Mouse (Mus musculus) hindbrain, embryonic 14.5 days (tissue): ENCODE data around the gene Tbcb. TPM values are rescaled to one million over a fixed set of nuclear protein-coding genes. Genes with fewer than 3 reads are reported as not detected.
"Not testable (repeated sequence)": the region's sequence is repeated elsewhere in the genome, so short reads cannot be mapped to it uniquely, and the experiment has no call there.

Source experiments
- ATAC-seq: fragments of 200-750 bp; cut with Nextera tagmentation; 2 replicates; pipeline ENCODE4 v1.8.0; 2017; ENCODE audit warnings: moderate number of reproducible peaks, mild to moderate bottlenecking, moderate TSS enrichment, moderate library complexity; ENCODE audit not compliant: low FRiP score
- DNase-seq: peaks from one replicate; pipeline ENCODE4 v3.0.0-alpha.2; 2015; ENCODE audit warnings: low spot score
- H3K27ac ChIP-seq: fragments of 300-500 bp; sonication (generic); 2 replicates; pipeline ENCODE4 v1.5.1; 2014; ENCODE audit warnings: mild to moderate bottlenecking, moderate library complexity
- H3K27me3 ChIP-seq: fragments of 300-500 bp; sonication (generic); 2 replicates; pipeline ENCODE4 v1.6.1; 2014; ENCODE audit warnings: mild to moderate bottlenecking, low read length, mixed read lengths; ENCODE audit not compliant: control insufficient read depth, insufficient read depth
- H3K36me3 ChIP-seq: fragments of 300-500 bp; sonication (generic); replicated peaks from 2 replicates; pipeline ENCODE4 v1.6.1; 2014; ENCODE audit not compliant: control insufficient read depth, insufficient read depth
- H3K4me1 ChIP-seq: fragments of 300-500 bp; sonication (generic); replicated peaks from 2 replicates; pipeline ENCODE4 v1.6.1; 2014; ENCODE audit warnings: antibody characterized with exemption, low read length, mixed read lengths; ENCODE audit not compliant: control insufficient read depth, insufficient read depth
- H3K4me2 ChIP-seq: fragments of 300-500 bp; sonication (generic); replicated peaks from 2 replicates; pipeline ENCODE4 v1.6.1; 2014; ENCODE audit warnings: mild to moderate bottlenecking, moderate library complexity
- H3K4me3 ChIP-seq: fragments of 300-500 bp; sonication (generic); replicated peaks from 2 replicates; pipeline ENCODE4 v1.5.1; 2014; ENCODE audit warnings: mild to moderate bottlenecking, low read length
- H3K9ac ChIP-seq: fragments of 300-500 bp; sonication (generic); 2 replicates; pipeline ENCODE4 v1.6.1; 2014
- H3K9me3 ChIP-seq: fragments of 300-500 bp; sonication (generic); 2 replicates; pipeline ENCODE4 v1.6.1; 2016; ENCODE audit warnings: low read length; ENCODE audit not compliant: control insufficient read depth
- WGBS: fragments of 180-500 bp; shearing (Covaris S2); extraction: QIAGEN DNeasy Blood & Tissue Kit; methylation state at CpG from one replicate; pipeline ENCODE4 v1.1.7; 2014; 5-methylcytosine and 5-hydroxymethylcytosine counted together
- polyA plus RNA-seq: library from polyadenylated mRNA; unstranded; fragments of >200 nt; fragmentation: Nextera tagmentation; extraction: Ambion mirVana; gene quantifications from 2 replicates; pipeline ENCODE4 v1.2.1, GENCODE M21; 2014

The Tbcb gene
- polyA plus RNA-seq, 1 experiment from 2014 or later = 390 TPM

DNA sequence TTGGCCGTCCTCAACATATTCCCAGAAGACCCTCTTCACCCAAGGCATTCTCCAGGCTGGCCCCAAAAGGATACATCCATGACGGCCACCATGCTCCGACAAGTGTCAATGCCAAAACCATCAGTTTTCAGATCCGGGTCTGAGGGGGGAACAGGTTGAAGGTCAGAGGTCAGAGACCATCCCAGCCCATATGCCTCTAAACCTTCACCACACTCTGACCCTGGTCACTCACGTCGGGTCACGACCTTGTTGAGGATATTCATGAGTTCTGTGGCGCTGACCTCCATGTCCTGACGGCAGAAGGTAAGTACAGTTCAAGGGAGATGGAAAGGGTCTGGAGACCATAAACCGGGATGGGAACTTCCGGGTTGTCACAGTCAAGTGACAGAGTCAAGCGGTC, 40.0 kb downstream of the Tbcb start:
- no peak overlapping the region for H3K4me2 ChIP-seq
- ATAC-seq = no peak
- no peak overlapping the region for H3K27ac ChIP-seq
- peaks cover 55% of the 10 kb centered on the region for H3K36me3 ChIP-seq
- WGBS = 93% methylated on average over 12 of the region's 12 CpGs
- no peaks in the 10 kb centered on the region for H3K27me3 ChIP-seq
- peaks cover 15% of the 10 kb centered on the region for H3K4me1 ChIP-seq
- no peaks in the 10 kb centered on the region for H3K9me3 ChIP-seq
- no peak overlapping the region for H3K9ac ChIP-seq
- DNase-seq = no peak
- no peak overlapping the region for H3K4me3 ChIP-seq

DNA sequence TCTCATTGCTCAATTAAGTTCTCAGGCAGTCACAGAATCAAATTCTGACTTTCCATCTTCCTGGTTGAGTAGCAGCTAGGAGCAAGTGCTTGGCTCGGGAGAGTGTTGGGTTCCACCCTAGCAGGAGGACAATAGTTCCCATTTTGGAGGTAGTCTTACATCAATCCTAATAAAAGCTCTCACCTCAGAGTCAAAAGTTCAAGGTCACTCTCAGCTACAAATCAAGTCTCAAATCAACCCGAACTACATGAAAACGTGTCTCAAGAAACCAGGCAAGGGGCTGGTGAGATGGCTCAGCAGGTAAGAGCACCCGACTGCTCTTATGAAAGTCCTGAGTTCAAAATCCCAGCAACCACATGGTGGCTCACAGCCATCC, 43.0 kb downstream of the Tbcb start:
- no peaks in the 10 kb centered on the region for H3K9me3 ChIP-seq
- no peak overlapping the region for H3K9ac ChIP-seq
- peaks cover 11% of the 10 kb centered on the region for H3K4me1 ChIP-seq
- H3K4me3 ChIP-seq = no peak overlapping the region
- DNase-seq = no peak
- H3K4me2 ChIP-seq = no peak overlapping the region
- WGBS = 90% methylated on average over 4 of the region's 4 CpGs
- H3K27ac ChIP-seq = no peak overlapping the region
- H3K27me3 ChIP-seq = no peaks in the 10 kb centered on the region
- peaks cover 72% of the 10 kb centered on the region for H3K36me3 ChIP-seq
- ATAC-seq = no peak

- no peaks in the 10 kb centered on the region for H3K27me3 ChIP-seq
- DNase-seq (no peak), ATAC-seq (no peak)
- peaks cover 10% of the 10 kb centered on the region for H3K4me1 ChIP-seq
- peaks cover 72% of the 10 kb centered on the region for H3K36me3 ChIP-seq
- H3K4me3 ChIP-seq = no peak overlapping the region
- H3K27ac ChIP-seq = no peak overlapping the region
- H3K4me2 ChIP-seq = no peak overlapping the region
- H3K9me3 ChIP-seq = no peaks in the 10 kb centered on the region
- H3K9ac ChIP-seq = no peak overlapping the region
- WGBS = 90% methylated on average over 12 of the region's 12 CpGs
Observed at GRCm38 (mm10) chr7:30188344-30189115, 43.5 kb downstream of the Tbcb start.

GRCm38 (mm10) chr7:30184641-30185348, 47.3 kb downstream of the Tbcb start:
- 73% methylated on average over 13 of the region's 13 CpGs for WGBS
- H3K36me3 ChIP-seq = peaks cover 45% of the 10 kb centered on the region
- no peak overlapping the region for H3K27ac ChIP-seq
- ATAC-seq = no peak
- no peaks in the 10 kb centered on the region; the same call in 1 of the 2 replicates for H3K4me1 ChIP-seq
- no peak overlapping the region for H3K4me2 ChIP-seq
- no peaks in the 10 kb centered on the region for H3K9me3 ChIP-seq
- no peaks in the 10 kb centered on the region for H3K27me3 ChIP-seq
- no peak for DNase-seq
- no peak overlapping the region for H3K4me3 ChIP-seq
- no peak overlapping the region for H3K9ac ChIP-seq

GRCm38 (mm10) chr7:30183879-30184289, 48.2 kb downstream of the Tbcb start, which contains the start of gene Cox7a1:
TSS of gene Cox7a1 (plus strand) at chr7:30184144.
- 0% methylated on average over 11 of the region's 11 CpGs for WGBS
- DNase-seq (peak; percentile 63), ATAC-seq (peak; percentile 38; the same call in 1 of the 2 replicates)
- Histone ChIP-seq H3K36me3 (peaks cover 42% of the 10 kb centered on the region), H3K9ac (no peak within 1 kb of the TSS), H3K4me2 (peak within 1 kb of the TSS; percentile 31), H3K27me3 (no peaks in the 10 kb centered on the region), H3K4me3 (no peak within 1 kb of the TSS; the same call in 1 of the 2 replicates), H3K9me3 (no peaks in the 10 kb centered on the region), H3K27ac (no peak within 1 kb of the TSS), H3K4me1 (no peaks in the 10 kb centered on the region; the same call in 1 of the 2 replicates)

DNA sequence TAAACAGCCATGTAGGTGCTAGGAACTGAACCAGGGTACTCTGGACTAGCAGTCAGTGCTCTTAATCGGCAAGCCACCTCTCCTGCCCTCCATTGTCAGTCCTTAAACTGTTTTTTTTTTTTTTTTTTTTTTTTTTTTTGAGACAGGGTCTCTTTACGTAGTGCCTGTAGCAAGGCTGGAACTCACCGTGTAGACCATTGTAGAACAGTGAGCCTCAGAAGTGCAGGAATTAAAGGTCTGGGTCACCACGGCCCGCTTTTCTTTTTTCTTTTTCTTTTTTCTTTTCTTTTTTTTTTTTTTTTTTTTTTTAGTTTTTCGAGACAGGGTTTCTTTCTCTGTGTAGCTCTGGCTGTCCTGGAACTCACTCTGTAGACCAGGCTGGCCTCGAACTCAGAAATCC, 48.9 kb downstream of the Tbcb start:
- not testable (repeated sequence) for H3K4me3 ChIP-seq, DNase-seq, H3K9ac ChIP-seq, H3K9me3 ChIP-seq, ATAC-seq, H3K27ac ChIP-seq, H3K4me2 ChIP-seq, H3K27me3 ChIP-seq, H3K4me1 ChIP-seq
- 73% methylated on average over 7 of the region's 7 CpGs for WGBS
- peaks cover 42% of the 10 kb centered on the region for H3K36me3 ChIP-seq

DNA sequence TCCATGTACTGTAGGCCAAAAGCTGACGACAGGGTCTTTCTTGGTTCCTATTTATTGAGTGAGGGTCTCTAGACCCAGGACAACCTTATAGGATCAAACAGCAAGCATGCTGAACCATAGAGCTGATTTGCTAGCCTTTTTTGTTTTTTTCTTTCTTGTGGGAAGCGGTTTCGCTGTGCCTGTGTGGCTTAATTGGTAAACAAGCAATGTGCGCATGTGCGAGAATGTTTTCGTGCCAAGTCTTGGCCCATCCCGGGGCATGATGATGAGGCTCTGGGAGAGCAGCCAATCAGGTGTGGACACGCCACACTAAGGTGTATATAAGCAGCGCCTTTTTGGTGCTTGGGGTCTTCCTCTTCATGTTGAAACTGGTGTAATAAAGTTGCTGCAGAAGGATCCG, 50.1 kb downstream of the Tbcb start:
- WGBS = 91% methylated on average over 9 of the region's 10 CpGs
- not testable (repeated sequence) for H3K27me3 ChIP-seq, H3K27ac ChIP-seq, H3K9ac ChIP-seq, H3K4me2 ChIP-seq, H3K4me3 ChIP-seq, H3K9me3 ChIP-seq, H3K4me1 ChIP-seq, DNase-seq, ATAC-seq
- H3K36me3 ChIP-seq = peaks cover 40% of the 10 kb centered on the region

- Histone ChIP-seq H3K4me3 (no peak overlapping the region), H3K4me2 (no peak overlapping the region), H3K27ac (no peak overlapping the region), H3K27me3 (no peaks in the 10 kb centered on the region), H3K9ac (no peak overlapping the region), H3K36me3 (peaks cover 40% of the 10 kb centered on the region), H3K9me3 (no peaks in the 10 kb centered on the region), H3K4me1 (no peaks in the 10 kb centered on the region; the same call in 1 of the 2 replicates)
- WGBS = 3% methylated on average over 4 of the region's 4 CpGs
- DNase-seq = peak; percentile 89
- peak; percentile 54; the same call in 1 of the 2 replicates for ATAC-seq
Observed at GRCm38 (mm10) chr7:30181308-30181707, 50.8 kb downstream of the Tbcb start.

- Histone ChIP-seq H3K4me1 (no peaks in the 10 kb centered on the region), H3K36me3 (peaks cover 38% of the 10 kb centered on the region), H3K27me3 (no peaks in the 10 kb centered on the region), H3K27ac (no peak overlapping the region), H3K9me3 (no peaks in the 10 kb centered on the region), H3K9ac (no peak overlapping the region), H3K4me2 (no peak overlapping the region), H3K4me3 (no peak overlapping the region)
- ATAC-seq = no peak
- 87% methylated on average over 11 of the region's 11 CpGs for WGBS
- DNase-seq = no peak
Observed at GRCm38 (mm10) chr7:30178256-30178655, 53.8 kb downstream of the Tbcb start.
